Mouse (Mus musculus): ENCODE results near the gene Plac8.

- TF ChIP-seq CTCF (IDR thresholded peaks at IDR 0.05; ENCODE audit: insufficient read depth, low read length) (no peak), POLR2A (IDR thresholded peaks at IDR 0.05; ENCODE audit: borderline replicate concordance, extremely low read depth, low read depth, low read length) (no peak)
These were observed 1.3 kb downstream of the Plac8 start for GRCm38 (mm10) chr5:100570716-100571115.

Measured in lung, adult 2 months (tissue).